Comparison of ENCODE assay signal across 9 mouse cellular contexts in genomic region chr1:74894966-74895365, GRCm38 (mm10). TPM values are rescaled to one million over a fixed set of nuclear protein-coding genes. Genes with fewer than 3 reads are reported as not detected.
DNase-seq lines count a peak whose midpoint lies in the region; ATAC-seq and TF ChIP-seq lines count a peak whose summit lies in the region.
"Had no signal": no experiment of that assay in that cellular context is flagged by ENCODE, and none has a peak within 500 bp of the region (broad histone marks: within the 10 kb centered on the region; RNA-seq: fewer than 3 reads in every experiment).

No protein-coding gene starts in this region.

- TF ChIP-seq POLR2A in liver, adult 2 months (IDR thresholded peaks at IDR 0.05; ENCODE audit: extremely low read depth, insufficient read depth, low read length): no peak

- peak; percentile 72 for TF ChIP-seq CTCF in liver, adult 2 months (IDR thresholded peaks at IDR 0.05; ENCODE audit: low read depth, low read length)

- H3K79me2 ChIP-seq in liver, adult 2 months (ENCODE audit: control insufficient read depth, insufficient read depth, low read length): no peaks in the 10 kb centered on the region

- no peak overlapping the region for H3K4me3 ChIP-seq in liver, adult 2 months (ENCODE audit: insufficient read depth, low read depth, low read length)
- H3K4me3 ChIP-seq in liver, embryonic 11.5 days (ENCODE audit: low read depth, low read length): no peak overlapping the region
- H3K4me3 ChIP-seq in hindbrain, embryonic 11.5 days (ENCODE audit: low read depth, low read length): no peak overlapping the region
- H3K4me3 ChIP-seq in limb, embryonic 11.5 days (ENCODE audit: low read depth, low read length): no peak overlapping the region

- no peaks in the 10 kb centered on the region for H3K4me1 ChIP-seq in liver, adult 2 months (ENCODE audit: control insufficient read depth, insufficient read depth, low read length)
- no peaks in the 10 kb centered on the region; the same call in 1 of the 2 replicates for H3K4me1 ChIP-seq in liver, embryonic 11.5 days (replicated peaks; ENCODE audit: control insufficient read depth, insufficient read depth, low read length)
- H3K4me1 ChIP-seq in hindbrain, embryonic 11.5 days (replicated peaks; ENCODE audit: control insufficient read depth, insufficient read depth, low read length): no peaks in the 10 kb centered on the region
- H3K4me1 ChIP-seq in limb, embryonic 11.5 days (ENCODE audit: control insufficient read depth, insufficient read depth, low read length): peaks cover 13% of the 10 kb centered on the region

- H3K9ac ChIP-seq in liver, adult 2 months (ENCODE audit: low read depth, low read length): no peak overlapping the region
- H3K9ac ChIP-seq in liver, embryonic 11.5 days (ENCODE audit: low read depth, low read length): no peak overlapping the region
- H3K9ac ChIP-seq in hindbrain, embryonic 11.5 days (ENCODE audit: low read depth, low read length): no peak overlapping the region
- no peak overlapping the region for H3K9ac ChIP-seq in limb, embryonic 11.5 days (ENCODE audit: low read length)

- WGBS in liver, adult 2 months: 20% methylated on average over 4 of the region's 4 CpGs
- 18% methylated on average over 4 of the region's 4 CpGs for WGBS in liver, embryonic 11.5 days
- 15% methylated on average over 4 of the region's 4 CpGs for WGBS in hindbrain, embryonic 11.5 days
- WGBS in limb, embryonic 11.5 days: 18% methylated on average over 4 of the region's 4 CpGs

- peaks cover 16% of the 10 kb centered on the region for H3K27me3 ChIP-seq in liver, adult 2 months (ENCODE audit: control insufficient read depth, insufficient read depth, low read length)
- peaks cover 92% of the 10 kb centered on the region for H3K27me3 ChIP-seq in liver, embryonic 11.5 days (replicated peaks; ENCODE audit: control insufficient read depth, insufficient read depth, low read length)
- H3K27me3 ChIP-seq in hindbrain, embryonic 11.5 days (ENCODE audit: control insufficient read depth, insufficient read depth, low read length): peaks cover 90% of the 10 kb centered on the region
- H3K27me3 ChIP-seq in limb, embryonic 11.5 days (ENCODE audit: control insufficient read depth, insufficient read depth, low read length): peaks cover 85% of the 10 kb centered on the region

- no peaks in the 10 kb centered on the region for H3K36me3 ChIP-seq in liver, adult 2 months (ENCODE audit: control insufficient read depth, insufficient read depth, low read length)
- no peaks in the 10 kb centered on the region for H3K36me3 ChIP-seq in liver, embryonic 11.5 days (ENCODE audit: control insufficient read depth, insufficient read depth, low read length)
- no peaks in the 10 kb centered on the region for H3K36me3 ChIP-seq in hindbrain, embryonic 11.5 days (ENCODE audit: control insufficient read depth, insufficient read depth, low read length)
- H3K36me3 ChIP-seq in limb, embryonic 11.5 days (ENCODE audit: control insufficient read depth, insufficient read depth, low read length): no peaks in the 10 kb centered on the region

- H3K9me3 ChIP-seq in liver, embryonic 11.5 days (ENCODE audit: control insufficient read depth, low read length): no peaks in the 10 kb centered on the region
- H3K9me3 ChIP-seq in hindbrain, embryonic 11.5 days (ENCODE audit: control insufficient read depth, low read length): no peaks in the 10 kb centered on the region
- H3K9me3 ChIP-seq in limb, embryonic 11.5 days (ENCODE audit: control insufficient read depth, low read length): no peaks in the 10 kb centered on the region; the same call in 1 of the 2 replicates

- peak; percentile 18 for DNase-seq in liver, adult 2 months (ENCODE audit: extremely low read depth, low read depth, low spot score)
- DNase-seq in liver, embryonic 11.5 days (ENCODE audit: low spot score): no peak
- DNase-seq in R1 (ENCODE audit: low read depth, low spot score): peak; percentile 75
- DNase-seq in cerebellum, adult 9-11 months: peak; percentile 53
- peak; percentile 82 for DNase-seq in hindbrain, embryonic 11.5 days (ENCODE audit: low spot score)
- peak; percentile 80 for DNase-seq in limb, embryonic 11.5 days (ENCODE audit: low spot score)
- peak; percentile 81 for DNase-seq in retina, embryonic 14.5 days (ENCODE audit: low spot score)

- no peak overlapping the region for H3K4me2 ChIP-seq in liver, embryonic 11.5 days
- no peak overlapping the region for H3K4me2 ChIP-seq in hindbrain, embryonic 11.5 days (replicated peaks; ENCODE audit: low read depth, low read length)
- no peak overlapping the region for H3K4me2 ChIP-seq in limb, embryonic 11.5 days (ENCODE audit: low read depth, severe bottlenecking)

- ATAC-seq in liver, embryonic 11.5 days (replicated peaks; ENCODE audit: low FRiP score): no peak
- no peak for ATAC-seq in hindbrain, embryonic 11.5 days (ENCODE audit: low FRiP score)
- ATAC-seq in limb, embryonic 11.5 days (ENCODE audit: insufficient number of reproducible peaks, low FRiP score, low TSS enrichment, low read depth): no peak
- ATAC-seq in erythroid progenitor cell, adult 5-6 weeks (replicated peaks; ENCODE audit: low FRiP score, poor library complexity, severe bottlenecking): no peak

- H3K27ac ChIP-seq in liver, adult 2 months (replicated peaks; ENCODE audit: insufficient read depth, low read depth, low read length): no peak overlapping the region
- H3K27ac ChIP-seq in liver, embryonic 11.5 days (ENCODE audit: low read depth, low read length): no peak overlapping the region
- no peak overlapping the region for H3K27ac ChIP-seq in hindbrain, embryonic 11.5 days (ENCODE audit: low read depth, low read length)
- H3K27ac ChIP-seq in limb, embryonic 11.5 days (replicated peaks; ENCODE audit: low read depth, low read length): no peak overlapping the region
- H3K27ac ChIP-seq: macrophage had no signal

RNA-seq across cellular contexts. Expression of gene Cryba2, which starts 2.0 kb away (rescaled TPM):
- not detected in 2 replicates for total RNA-seq in liver, adult 2 months (2014; rRNA removed)
- polyA plus RNA-seq in liver, adult 2 months (2012; rRNA removed): not detected in 2 replicates
- not detected in 2 replicates for polyA plus RNA-seq in liver, embryonic 11.5 days (2014; fragmentation: Nextera tagmentation; extraction: Ambion mirVana)
- polyA plus RNA-seq in hindbrain, embryonic 11.5 days (2014; fragmentation: Nextera tagmentation; extraction: Ambion mirVana): 0.50 and 1.6 TPM in 2 replicates
- polyA plus RNA-seq in limb, embryonic 11.5 days (2014; fragmentation: Nextera tagmentation; extraction: Ambion mirVana): not detected in 2 replicates
- total RNA-seq in erythroid progenitor cell, adult 5-6 weeks (2015; ENCODE audit: low replicate concordance): not detected in 2 replicates
- total RNA-seq in erythroid progenitor cell, adult 5-6 weeks (2017; ENCODE audit: low replicate concordance): not detected in 2 replicates
- polyA plus RNA-seq: macrophage had no signal

RNA-seq across cellular contexts. Expression of gene Fev, which starts 9.7 kb away (rescaled TPM):
- not detected in 2 replicates for total RNA-seq in liver, adult 2 months (2014; rRNA removed)
- polyA plus RNA-seq in liver, adult 2 months (2012; rRNA removed): not detected in 2 replicates
- 0.23 and 0.31 TPM in 2 replicates for polyA plus RNA-seq in liver, embryonic 11.5 days (2014; fragmentation: Nextera tagmentation; extraction: Ambion mirVana)
- 1.3 and 3.0 TPM in 2 replicates for polyA plus RNA-seq in hindbrain, embryonic 11.5 days (2014; fragmentation: Nextera tagmentation; extraction: Ambion mirVana)
- not detected in 2 replicates for polyA plus RNA-seq in limb, embryonic 11.5 days (2014; fragmentation: Nextera tagmentation; extraction: Ambion mirVana)
- not detected in 2 replicates for total RNA-seq in erythroid progenitor cell, adult 5-6 weeks (2015; ENCODE audit: low replicate concordance)
- total RNA-seq in erythroid progenitor cell, adult 5-6 weeks (2017; ENCODE audit: low replicate concordance): not detected in 2 replicates
- polyA plus RNA-seq: macrophage had no signal

RNA-seq across cellular contexts. Expression of gene Cdk5r2, which starts 40.2 kb away (rescaled TPM):
- not detected in 2 replicates for total RNA-seq in liver, adult 2 months (2014; rRNA removed)
- not detected in 2 replicates for polyA plus RNA-seq in liver, adult 2 months (2012; rRNA removed)
- 0.35 and 0.36 TPM in 2 replicates for polyA plus RNA-seq in liver, embryonic 11.5 days (2014; fragmentation: Nextera tagmentation; extraction: Ambion mirVana)
- 4.6 and 5.3 TPM in 2 replicates for polyA plus RNA-seq in hindbrain, embryonic 11.5 days (2014; fragmentation: Nextera tagmentation; extraction: Ambion mirVana)
- not detected in 2 replicates for polyA plus RNA-seq in limb, embryonic 11.5 days (2014; fragmentation: Nextera tagmentation; extraction: Ambion mirVana)
- not detected in 2 replicates for total RNA-seq in erythroid progenitor cell, adult 5-6 weeks (2015; ENCODE audit: low replicate concordance)
- not detected in 2 replicates for total RNA-seq in erythroid progenitor cell, adult 5-6 weeks (2017; ENCODE audit: low replicate concordance)
- polyA plus RNA-seq: macrophage had no signal

RNA-seq across cellular contexts. Expression of gene Cfap65, which starts 40.4 kb away (rescaled TPM):
- total RNA-seq in liver, adult 2 months (2014; rRNA removed): not detected in 2 replicates
- not detected in 2 replicates for polyA plus RNA-seq in liver, adult 2 months (2012; rRNA removed)
- not detected in 2 replicates for polyA plus RNA-seq in liver, embryonic 11.5 days (2014; fragmentation: Nextera tagmentation; extraction: Ambion mirVana)
- 1.2 TPM in 2 replicates for polyA plus RNA-seq in hindbrain, embryonic 11.5 days (2014; fragmentation: Nextera tagmentation; extraction: Ambion mirVana)
- not detected in 2 replicates for polyA plus RNA-seq in limb, embryonic 11.5 days (2014; fragmentation: Nextera tagmentation; extraction: Ambion mirVana)
- not detected in 2 replicates for total RNA-seq in erythroid progenitor cell, adult 5-6 weeks (2015; ENCODE audit: low replicate concordance)
- not detected in 2 replicates for total RNA-seq in erythroid progenitor cell, adult 5-6 weeks (2017; ENCODE audit: low replicate concordance)
- polyA plus RNA-seq: macrophage had no signal

RNA-seq across cellular contexts. Expression of gene Ihh, which starts 56.5 kb away (rescaled TPM):
- 0.55 and 0.87 TPM in 2 replicates for total RNA-seq in liver, adult 2 months (2014; rRNA removed)
- 1.4 and 3.5 TPM in 2 replicates for polyA plus RNA-seq in liver, adult 2 months (2012; rRNA removed)
- 2.2 and 2.7 TPM in 2 replicates for polyA plus RNA-seq in liver, embryonic 11.5 days (2014; fragmentation: Nextera tagmentation; extraction: Ambion mirVana)
- 0.20 and 0.35 TPM in 2 replicates for polyA plus RNA-seq in hindbrain, embryonic 11.5 days (2014; fragmentation: Nextera tagmentation; extraction: Ambion mirVana)
- 0.27 and 0.61 TPM in 2 replicates for polyA plus RNA-seq in limb, embryonic 11.5 days (2014; fragmentation: Nextera tagmentation; extraction: Ambion mirVana)
- total RNA-seq in erythroid progenitor cell, adult 5-6 weeks (2015; ENCODE audit: low replicate concordance): not detected in 2 replicates
- total RNA-seq in erythroid progenitor cell, adult 5-6 weeks (2017; ENCODE audit: low replicate concordance): not detected in 2 replicates
